Mouse (Mus musculus) liver, adult 2 months (tissue): ENCODE data around the gene Blvra. TPM values are rescaled to one million over a fixed set of nuclear protein-coding genes. Genes with fewer than 3 reads are reported as not detected.

Experiments used
- DNase-seq: peaks from one replicate; pipeline ENCODE4 v3.0.0-alpha.2; 2011; ENCODE audit warnings: low read depth, low spot score; ENCODE audit errors: extremely low read depth
- H3K27ac ChIP-seq: fragments of 200-500 bp; replicated peaks from 2 replicates; pipeline ENCODE4 v1.5.1; 2012; ENCODE audit warnings: low read depth, mild to moderate bottlenecking, control low read depth, inconsistent platforms, low read length; ENCODE audit not compliant: insufficient read depth
- H3K27me3 ChIP-seq: fragments of 200-500 bp; 2 replicates; pipeline ENCODE4 v1.6.1; 2012; ENCODE audit warnings: mild to moderate bottlenecking, moderate library complexity, low read length, inconsistent platforms; ENCODE audit not compliant: control insufficient read depth, insufficient read depth
- H3K36me3 ChIP-seq: fragments of 200-500 bp; 2 replicates; pipeline ENCODE4 v1.6.1; 2012; ENCODE audit warnings: low read length, inconsistent platforms; ENCODE audit not compliant: control insufficient read depth, insufficient read depth
- H3K4me1 ChIP-seq: fragments of 200-500 bp; 2 replicates; pipeline ENCODE4 v1.6.1; 2011; ENCODE audit warnings: low read length; ENCODE audit not compliant: control insufficient read depth, insufficient read depth
- H3K4me3 ChIP-seq: fragments of 200-500 bp; 2 replicates; pipeline ENCODE4 v1.5.1; 2011; ENCODE audit warnings: low read depth, mild to moderate bottlenecking, control low read depth, low read length, moderate library complexity; ENCODE audit not compliant: insufficient read depth
- H3K79me2 ChIP-seq: fragments of 200-500 bp; 2 replicates; pipeline ENCODE4 v1.6.1; 2012; ENCODE audit warnings: inconsistent platforms, mild to moderate bottlenecking, low read length, moderate library complexity; ENCODE audit not compliant: control insufficient read depth, insufficient read depth
- H3K9ac ChIP-seq: fragments of 200-500 bp; 2 replicates; pipeline ENCODE4 v1.6.1; 2012; ENCODE audit warnings: low read depth, mild to moderate bottlenecking, control low read depth, inconsistent platforms, low read length
- CTCF ChIP-seq: fragments of 200-500 bp; IDR thresholded peaks from 2 replicates; pipeline ENCODE4 v1.5.1; 2011; ENCODE audit warnings: low read depth, low read length, control low read depth
- POLR2A ChIP-seq: fragments of 200-500 bp; IDR thresholded peaks from 2 replicates; pipeline ENCODE4 v1.6.1; 2011; ENCODE audit warnings: low read length, control low read depth; ENCODE audit not compliant: insufficient read depth; ENCODE audit errors: extremely low read depth
- WGBS: fragments of 180-500 bp; shearing (Covaris S2); methylation state at CpG from one replicate; pipeline ENCODE4 v1.1.7; 2018; 5-methylcytosine and 5-hydroxymethylcytosine counted together
- polyA plus RNA-seq: library from polyadenylated mRNA; depleted of rRNA; stranded (reverse); fragments of >200 nt; gene quantifications from 2 replicates; pipeline ENCODE4 v1.2.3, GENCODE M21; 2012
- total RNA-seq: library from RNA; depleted of rRNA; stranded (reverse); fragments of >200 nt; gene quantifications from 2 replicates; pipeline ENCODE4 v1.2.3, GENCODE M21; 2014

The Blvra gene
- total and polyA plus RNA-seq, 2 experiments = 7.5 to 23.6 TPM

GRCm38 (mm10) chr2:127138449-127138848 is 68.0 kb downstream of the Blvra start:
- H3K79me2 ChIP-seq = no peaks in the 10 kb centered on the region; the same call in 1 of the 2 replicates
- no peaks in the 10 kb centered on the region for H3K27me3 ChIP-seq
- peaks cover 7% of the 10 kb centered on the region; the same call in 1 of the 2 replicates for H3K4me1 ChIP-seq
- 94% methylated on average over 4 of the region's 4 CpGs for WGBS
- TF ChIP-seq CTCF = no peak
- TF ChIP-seq POLR2A = no peak
- no peak overlapping the region for H3K4me3 ChIP-seq
- no peak overlapping the region for H3K27ac ChIP-seq
- DNase-seq = no peak
- H3K36me3 ChIP-seq = no peaks in the 10 kb centered on the region
- no peak overlapping the region for H3K9ac ChIP-seq

- no peaks in the 10 kb centered on the region for H3K36me3 ChIP-seq
- TF ChIP-seq POLR2A (no peak), CTCF (no peak)
- WGBS = 85% methylated on average over 8 of the region's 8 CpGs
- H3K4me1 ChIP-seq = peaks cover 7% of the 10 kb centered on the region; the same call in 1 of the 2 replicates
- H3K4me3 ChIP-seq = no peak overlapping the region
- H3K27me3 ChIP-seq = no peaks in the 10 kb centered on the region
- H3K79me2 ChIP-seq = no peaks in the 10 kb centered on the region; the same call in 1 of the 2 replicates
- H3K9ac ChIP-seq = no peak overlapping the region
- DNase-seq = no peak
- H3K27ac ChIP-seq = no peak overlapping the region
Measured at GRCm38 (mm10) chr2:127139094-127139493, 68.6 kb downstream of the Blvra start.

- H3K9ac ChIP-seq = no peak overlapping the region
- H3K36me3 ChIP-seq = no peaks in the 10 kb centered on the region
- 100% methylated on average over 1 of the region's 1 CpGs for whole genome bisulfite sequencing
- H3K4me1 ChIP-seq = peaks cover 6% of the 10 kb centered on the region; the same call in 1 of the 2 replicates
- H3K4me3 ChIP-seq = no peak overlapping the region
- H3K79me2 ChIP-seq = no peaks in the 10 kb centered on the region; the same call in 1 of the 2 replicates
- no peaks in the 10 kb centered on the region for H3K27me3 ChIP-seq
- no peak for DNase-seq
- no peak overlapping the region for H3K27ac ChIP-seq
- TF ChIP-seq POLR2A (no peak), CTCF (no peak)
Measured at GRCm38 (mm10) chr2:127139605-127140004, 69.1 kb downstream of the Blvra start.

GRCm38 (mm10) chr2:127140011-127140410 is 69.5 kb downstream of the Blvra start:
- no peaks in the 10 kb centered on the region; the same call in 1 of the 2 replicates for H3K79me2 ChIP-seq
- H3K27ac ChIP-seq = no peak overlapping the region
- H3K4me3 ChIP-seq = no peak overlapping the region
- H3K4me1 ChIP-seq = peaks cover 6% of the 10 kb centered on the region; the same call in 1 of the 2 replicates
- H3K27me3 ChIP-seq = no peaks in the 10 kb centered on the region
- 97% methylated on average over 7 of the region's 7 CpGs for WGBS
- no peak overlapping the region for H3K9ac ChIP-seq
- no peaks in the 10 kb centered on the region for H3K36me3 ChIP-seq
- no peak for DNase-seq
- no peak for TF ChIP-seq CTCF

DNA sequence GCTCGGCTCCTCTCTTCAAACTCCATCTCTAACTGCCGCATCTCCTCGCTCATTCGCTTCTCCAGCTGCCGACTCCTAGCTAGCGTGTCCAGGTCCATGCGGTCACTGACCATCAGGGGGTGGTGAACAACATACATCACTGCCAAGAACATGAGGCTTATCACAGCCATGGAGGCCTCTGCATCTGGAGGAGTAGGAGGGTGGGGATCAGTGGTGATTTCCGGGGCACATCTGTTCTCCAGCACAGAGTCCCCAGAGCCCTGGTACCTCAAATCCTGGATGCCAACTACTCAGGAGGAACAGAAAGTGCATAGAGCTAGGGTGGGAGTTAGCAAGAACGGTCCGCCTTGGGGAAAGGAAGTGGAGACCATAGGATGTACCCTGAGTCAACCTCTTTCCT is 71.6 kb downstream of the Blvra start:
- peak; percentile 20 for DNase-seq
- Histone ChIP-seq H3K79me2 (no peaks in the 10 kb centered on the region; the same call in 1 of the 2 replicates), H3K27me3 (no peaks in the 10 kb centered on the region), H3K4me3 (peak overlapping the region; percentile 57), H3K36me3 (no peaks in the 10 kb centered on the region), H3K9ac (0 out of 2 replicates have a peak overlapping the region, but pooled peaks have one; percentile 12), H3K4me1 (peaks cover 6% of the 10 kb centered on the region; the same call in 1 of the 2 replicates), H3K27ac (0 out of 2 replicates have a peak overlapping the region, but pooled peaks have one; percentile 63)
- TF ChIP-seq POLR2A (no peak), CTCF (no peak)
- 80% methylated on average over 10 of the region's 10 CpGs for WGBS

DNA sequence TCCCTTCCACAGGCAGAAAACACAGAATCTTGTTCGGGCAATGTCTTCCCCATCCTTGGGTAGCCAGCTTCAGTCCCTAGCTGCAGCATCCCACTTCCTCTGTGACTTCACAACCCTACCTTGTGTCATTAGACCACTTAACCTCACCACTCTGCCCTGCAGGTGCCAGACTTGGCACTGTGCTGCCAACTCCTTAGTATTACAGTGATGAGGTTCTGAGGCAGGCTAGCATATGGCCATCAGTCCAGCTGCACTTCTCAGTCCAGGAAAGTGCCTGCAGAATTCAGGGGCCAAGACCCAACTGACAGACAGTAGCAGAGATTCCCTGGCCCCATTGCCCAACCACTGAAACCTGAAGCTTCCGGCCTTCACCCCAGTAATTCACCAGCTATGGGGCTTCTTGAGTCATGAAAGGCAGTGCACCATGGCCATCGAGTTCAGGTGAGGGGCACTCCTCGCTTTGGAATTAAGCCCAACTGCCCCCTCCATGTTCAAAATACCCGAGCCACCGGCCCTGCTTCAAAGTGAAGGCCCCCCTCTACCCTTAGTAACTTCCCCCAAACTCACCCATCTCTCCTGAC is 72.2 kb downstream of the Blvra start:
- TF ChIP-seq POLR2A (no peak), CTCF (no peak)
- DNase-seq = peak; percentile 12
- H3K79me2 ChIP-seq = no peaks in the 10 kb centered on the region; the same call in 1 of the 2 replicates
- H3K4me1 ChIP-seq = peaks cover 5% of the 10 kb centered on the region; the same call in 1 of the 2 replicates
- peak overlapping the region; percentile 57 for H3K4me3 ChIP-seq
- H3K27ac ChIP-seq = peak overlapping the region; percentile 63
- peak overlapping the region; percentile 64 for H3K9ac ChIP-seq
- 15% methylated on average over 6 of the region's 6 CpGs for WGBS
- no peaks in the 10 kb centered on the region for H3K36me3 ChIP-seq
- no peaks in the 10 kb centered on the region for H3K27me3 ChIP-seq
